Mouse (Mus musculus) neural tube, embryonic 13.5 days (tissue): Measurements from ENCODE around the gene Blvrb. TPM values are rescaled to one million over a fixed set of nuclear protein-coding genes. Genes with fewer than 3 reads are reported as not detected.
"Not testable (repeated sequence)": the region's sequence is repeated elsewhere in the genome, so short reads cannot be mapped to it uniquely, and the experiment has no call there.

Source experiments
- ATAC-seq: fragments of 200-750 bp; cut with Nextera tagmentation; 2 replicates; pipeline ENCODE4 v1.8.0; 2017; ENCODE audit warnings: low read depth, mild to moderate bottlenecking, moderate TSS enrichment, moderate library complexity
- H3K27ac ChIP-seq: fragments of 300-500 bp; sonication (generic); replicated peaks from 2 replicates; pipeline ENCODE4 v1.5.1; 2015; ENCODE audit warnings: moderate library complexity, mild to moderate bottlenecking, inconsistent platforms
- H3K27me3 ChIP-seq: fragments of 300-500 bp; sonication (generic); 2 replicates; pipeline ENCODE4 v1.6.1; 2015; ENCODE audit warnings: mild to moderate bottlenecking, inconsistent platforms
- H3K36me3 ChIP-seq: fragments of 300-500 bp; sonication (generic); 2 replicates; pipeline ENCODE4 v1.6.1; 2015; ENCODE audit warnings: mild to moderate bottlenecking, inconsistent platforms
- H3K4me1 ChIP-seq: fragments of 300-500 bp; sonication (generic); replicated peaks from 2 replicates; pipeline ENCODE4 v1.6.1; 2015; ENCODE audit warnings: inconsistent platforms
- H3K4me2 ChIP-seq: fragments of 300-500 bp; sonication (generic); 2 replicates; pipeline ENCODE4 v1.6.1; 2015; ENCODE audit warnings: inconsistent platforms, mild to moderate bottlenecking, moderate library complexity
- H3K4me3 ChIP-seq: fragments of 300-500 bp; sonication (generic); 2 replicates; pipeline ENCODE4 v1.5.1; 2015; ENCODE audit warnings: mild to moderate bottlenecking, inconsistent platforms
- H3K9ac ChIP-seq: fragments of 300-500 bp; sonication (generic); 2 replicates; pipeline ENCODE4 v1.6.1; 2015; ENCODE audit warnings: moderate library complexity, mild to moderate bottlenecking, inconsistent platforms
- H3K9me3 ChIP-seq: fragments of 300-500 bp; sonication (generic); 2 replicates; pipeline ENCODE4 v1.6.1; 2016; ENCODE audit warnings: inconsistent platforms
- WGBS: fragments of 180-500 bp; shearing (Covaris S2); methylation state at CpG from one replicate; pipeline ENCODE4 v1.1.7; 2015; 5-methylcytosine and 5-hydroxymethylcytosine counted together
- polyA plus RNA-seq: library from polyadenylated mRNA; unstranded; fragments of >200 nt; fragmentation: Nextera tagmentation; extraction: Ambion mirVana; gene quantifications from 2 replicates; pipeline ENCODE4 v1.2.1, GENCODE M21; 2015

Gene Blvrb
- polyA plus RNA-seq, 1 experiment from 2014 or later, result 23.3 TPM

DNA sequence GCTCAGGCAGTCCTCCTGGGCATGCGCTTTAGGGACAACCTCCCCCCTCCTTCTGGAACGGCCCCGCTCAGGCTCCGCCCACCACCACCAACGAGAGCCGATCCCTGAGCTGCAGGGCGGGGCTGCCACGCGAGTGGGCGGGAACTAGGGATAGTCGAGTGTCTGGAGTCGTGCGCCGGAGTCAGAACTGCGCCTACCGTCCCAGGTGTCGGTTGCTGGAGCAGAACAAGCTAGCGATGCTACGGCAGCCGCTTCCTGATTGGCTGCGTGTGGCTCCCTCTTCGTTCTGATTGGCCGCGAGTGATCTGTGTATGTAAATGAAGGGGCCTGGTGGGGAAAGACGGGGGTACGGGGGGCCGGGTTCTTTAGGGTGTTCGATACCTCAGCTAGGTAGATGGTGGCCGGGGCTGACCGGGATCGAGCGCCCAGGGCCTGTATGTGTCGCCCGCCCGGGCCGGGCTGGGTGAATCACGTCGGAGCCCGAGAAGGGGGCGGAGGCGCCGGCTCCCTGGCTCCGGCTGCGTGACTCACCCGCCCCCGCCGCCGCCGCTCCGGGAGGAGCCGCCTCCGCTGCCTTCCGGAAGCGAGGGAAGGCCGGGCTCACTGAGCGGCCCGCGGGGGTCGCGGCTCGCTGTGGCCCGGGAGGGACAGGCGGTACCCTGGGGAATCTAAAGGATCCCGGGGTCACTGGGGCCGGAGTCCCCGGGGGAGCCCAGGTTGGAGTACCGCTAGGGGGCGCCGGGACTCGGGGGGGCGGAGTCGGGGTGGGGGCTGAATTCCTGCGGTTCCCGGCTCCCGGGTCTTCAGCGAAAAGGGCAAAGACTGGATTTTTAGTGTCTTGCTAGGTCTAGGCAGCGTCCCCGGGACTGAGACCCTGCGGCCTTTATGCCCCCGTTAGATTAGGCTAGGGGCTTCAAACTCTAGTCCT lies 39.3 kb downstream of the Blvrb start, which contains the start of gene Sertad1:
Gene Sertad1, plus strand, starts transcription at position 141 of the 928 bp plus-strand sequence.
- Histone ChIP-seq H3K4me2 (peak within 1 kb of the TSS; percentile 61), H3K9ac (peak within 1 kb of the TSS; percentile 82), H3K4me3 (peak within 1 kb of the TSS; percentile 72), H3K9me3 (no peaks in the 10 kb centered on the region), H3K27me3 (0 out of 2 replicates have a peak, but pooled peaks cover 8% of the 10 kb centered on the region), H3K4me1 (peaks cover 24% of the 10 kb centered on the region), H3K36me3 (no peaks in the 10 kb centered on the region), H3K27ac (peak within 1 kb of the TSS; percentile 93)
- ATAC-seq, result peak; percentile 98
- under 1% methylated on average over 80 of the region's 80 CpGs for WGBS

- no peak for ATAC-seq
- Histone ChIP-seq H3K27ac (peak overlapping the region; percentile 93), H3K4me3 (peak overlapping the region; percentile 72), H3K9ac (peak overlapping the region; percentile 82), H3K27me3 (0 out of 2 replicates have a peak, but pooled peaks cover 8% of the 10 kb centered on the region), H3K36me3 (no peaks in the 10 kb centered on the region), H3K9me3 (no peaks in the 10 kb centered on the region), H3K4me2 (peak overlapping the region; percentile 61), H3K4me1 (peaks cover 24% of the 10 kb centered on the region)
- 1% methylated on average over 13 of the region's 13 CpGs for WGBS
These were observed 40.0 kb downstream of the Blvrb start for GRCm38 (mm10) chr7:27487740-27488268.

GRCm38 (mm10) chr7:27489270-27489869 lies 41.6 kb downstream of the Blvrb start:
- H3K4me2 ChIP-seq, result no peak overlapping the region
- no peak overlapping the region for H3K4me3 ChIP-seq
- H3K27me3 ChIP-seq, result 0 out of 2 replicates have a peak, but pooled peaks cover 8% of the 10 kb centered on the region
- H3K27ac ChIP-seq, result no peak overlapping the region
- no peaks in the 10 kb centered on the region for H3K36me3 ChIP-seq
- H3K9me3 ChIP-seq, result no peaks in the 10 kb centered on the region
- peaks cover 24% of the 10 kb centered on the region for H3K4me1 ChIP-seq
- ATAC-seq, result no peak
- WGBS, result 91% methylated on average over 25 of the region's 25 CpGs
- no peak overlapping the region for H3K9ac ChIP-seq

DNA sequence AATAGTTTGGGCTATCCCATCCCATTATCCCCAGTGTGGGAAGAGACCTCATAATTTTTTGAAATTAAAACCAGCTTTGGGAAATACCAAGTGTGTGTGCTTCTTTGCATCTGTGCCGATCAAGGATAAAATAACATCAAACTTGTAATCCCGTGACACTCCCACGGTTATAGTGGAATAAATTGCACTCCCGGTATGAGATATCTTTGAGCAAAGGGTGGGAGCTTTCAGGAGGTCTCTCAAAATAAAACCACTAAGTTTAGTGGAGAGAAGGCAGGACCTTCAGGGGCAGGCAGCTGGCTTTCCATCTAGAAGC lies 42.4 kb downstream of the Blvrb start:
- Histone ChIP-seq H3K4me3 (peak overlapping the region; percentile 30), H3K36me3 (no peaks in the 10 kb centered on the region), H3K9me3 (no peaks in the 10 kb centered on the region), H3K4me2 (peak overlapping the region; percentile 54), H3K27me3 (0 out of 2 replicates have a peak, but pooled peaks cover 7% of the 10 kb centered on the region), H3K4me1 (peaks cover 24% of the 10 kb centered on the region), H3K27ac (peak overlapping the region; percentile 64), H3K9ac (peak overlapping the region; percentile 67)
- ATAC-seq, result no peak
- 39% methylated on average over 4 of the region's 4 CpGs for WGBS

DNA sequence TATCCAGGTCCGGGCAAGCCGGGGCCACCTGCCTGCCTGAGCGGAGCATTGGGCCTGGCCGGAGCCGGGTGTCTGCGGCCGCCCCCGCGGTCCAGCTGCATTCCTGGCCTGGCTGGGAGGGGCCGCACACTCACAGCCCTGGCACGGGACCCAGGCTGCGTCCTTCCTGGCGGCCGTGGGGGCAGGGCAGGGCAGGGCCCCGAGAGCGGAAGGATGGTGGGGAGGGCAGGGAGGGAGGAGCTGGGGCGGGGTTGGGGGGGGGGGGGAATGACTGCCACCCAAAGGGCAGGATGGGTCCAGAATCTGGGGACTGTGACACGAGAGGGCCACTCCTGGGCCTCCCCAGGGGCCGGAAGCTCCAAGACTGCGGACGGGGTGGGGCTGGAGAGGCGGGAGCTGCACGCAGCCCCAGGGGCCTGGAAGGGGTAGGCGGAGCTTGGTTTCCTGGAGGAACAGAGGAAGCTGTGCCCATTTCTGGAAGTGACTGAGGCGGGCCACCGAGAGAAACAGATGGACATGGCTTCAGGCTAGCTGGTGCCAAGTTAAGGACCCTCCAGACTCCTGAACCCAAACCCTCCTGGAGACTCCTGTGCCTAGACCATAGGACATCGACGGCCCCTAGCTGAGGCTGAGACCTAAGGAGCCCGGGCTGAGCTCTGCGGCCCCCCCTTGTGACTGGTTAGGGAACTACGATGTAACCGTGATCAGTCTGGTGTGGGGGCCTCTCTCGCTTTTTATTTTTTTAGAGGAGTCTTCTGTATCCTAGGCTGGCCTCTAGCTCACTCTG lies 43.0 kb downstream of the Blvrb start:
- ATAC-seq, result no peak
- peaks cover 24% of the 10 kb centered on the region for H3K4me1 ChIP-seq
- no peaks in the 10 kb centered on the region for H3K9me3 ChIP-seq
- peak overlapping the region; percentile 54 for H3K4me2 ChIP-seq
- 0 out of 2 replicates have a peak, but pooled peaks cover 4% of the 10 kb centered on the region for H3K27me3 ChIP-seq
- H3K9ac ChIP-seq, result peak overlapping the region; percentile 67
- no peaks in the 10 kb centered on the region for H3K36me3 ChIP-seq
- H3K4me3 ChIP-seq, result peak overlapping the region; percentile 30
- peak overlapping the region; percentile 64 for H3K27ac ChIP-seq
- under 1% methylated on average over 32 of the region's 33 CpGs for WGBS

DNA sequence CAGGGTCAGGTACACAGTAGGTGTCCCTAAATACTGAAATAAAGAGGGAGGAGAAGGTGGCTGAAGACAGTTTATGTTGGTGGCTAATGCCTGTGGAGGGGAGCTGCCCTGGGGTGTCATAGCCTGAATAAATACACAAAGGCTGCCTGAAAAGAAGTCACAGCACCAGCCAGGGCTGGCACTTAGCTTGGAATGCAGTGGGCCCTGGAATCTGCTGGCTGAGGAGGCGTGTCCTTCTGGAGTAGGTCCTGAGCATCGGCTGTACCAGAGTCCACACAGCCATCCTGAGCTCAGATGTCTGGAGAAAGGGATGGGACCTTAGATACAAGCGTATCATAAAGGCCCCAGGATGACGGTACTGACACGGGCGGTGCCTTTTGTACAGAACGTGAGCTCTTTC lies 44.1 kb downstream of the Blvrb start:
- Histone ChIP-seq H3K27ac (no peak overlapping the region), H3K27me3 (0 out of 2 replicates have a peak, but pooled peaks cover 4% of the 10 kb centered on the region), H3K4me1 (peaks cover 20% of the 10 kb centered on the region), H3K9ac (peak overlapping the region; percentile 17; the same call in 1 of the 2 replicates), H3K4me3 (no peak overlapping the region), H3K9me3 (no peaks in the 10 kb centered on the region), H3K4me2 (no peak overlapping the region), H3K36me3 (no peaks in the 10 kb centered on the region)
- 74% methylated on average over 7 of the region's 7 CpGs for WGBS
- ATAC-seq, result no peak

GRCm38 (mm10) chr7:27493022-27493421 lies 45.2 kb downstream of the Blvrb start:
- Histone ChIP-seq H3K9me3 (no peaks in the 10 kb centered on the region), H3K36me3 (no peaks in the 10 kb centered on the region), H3K27me3 (0 out of 2 replicates have a peak, but pooled peaks cover 4% of the 10 kb centered on the region), H3K9ac (no peak overlapping the region), H3K4me1 (peaks cover 13% of the 10 kb centered on the region), H3K27ac (no peak overlapping the region), H3K4me2 (no peak overlapping the region), H3K4me3 (no peak overlapping the region)
- no peak for ATAC-seq
- 73% methylated on average over 3 of the region's 3 CpGs for WGBS

DNA sequence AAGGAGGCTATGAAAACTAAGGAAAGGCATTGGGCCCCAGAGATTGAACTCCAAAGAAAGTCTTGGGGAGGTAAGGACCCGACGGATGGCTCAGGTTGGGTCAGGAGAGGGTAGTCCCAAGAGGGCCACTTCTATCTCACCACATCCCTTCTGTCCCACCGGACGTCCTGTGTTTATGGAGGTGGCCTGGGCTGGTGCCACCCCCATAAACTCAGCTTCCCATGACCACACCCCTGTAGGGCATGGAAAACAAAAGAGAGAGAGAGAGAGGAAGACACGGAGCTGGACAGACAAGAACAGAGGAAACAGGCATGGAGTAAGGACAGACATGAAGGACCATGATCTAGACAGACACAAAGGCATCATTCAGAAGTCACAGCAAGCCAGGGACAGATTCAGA lies 45.7 kb downstream of the Blvrb start:
- H3K36me3 ChIP-seq, result no peaks in the 10 kb centered on the region
- H3K4me2 ChIP-seq, result no peak overlapping the region
- H3K27ac ChIP-seq, result no peak overlapping the region
- no peaks in the 10 kb centered on the region for H3K9me3 ChIP-seq
- H3K9ac ChIP-seq, result no peak overlapping the region
- H3K4me3 ChIP-seq, result no peak overlapping the region
- H3K4me1 ChIP-seq, result peaks cover 9% of the 10 kb centered on the region
- 81% methylated on average over 5 of the region's 5 CpGs for WGBS
- H3K27me3 ChIP-seq, result 0 out of 2 replicates have a peak, but pooled peaks cover 4% of the 10 kb centered on the region
- ATAC-seq, result no peak

- ATAC-seq, H3K9ac ChIP-seq, H3K4me2 ChIP-seq, H3K27me3 ChIP-seq, H3K36me3 ChIP-seq, H3K9me3 ChIP-seq, H3K4me1 ChIP-seq, H3K27ac ChIP-seq, H3K4me3 ChIP-seq: not testable (repeated sequence)
- 87% methylated on average over 9 of the region's 9 CpGs for WGBS
These were observed 47.0 kb downstream of the Blvrb start for GRCm38 (mm10) chr7:27494659-27495367.

- H3K27ac ChIP-seq, result no peak within 1 kb of the TSS
- H3K9ac ChIP-seq, result no peak within 1 kb of the TSS
- no peaks in the 10 kb centered on the region for H3K9me3 ChIP-seq
- WGBS, result 47% methylated on average over 3 of the region's 3 CpGs
- no peak within 1 kb of the TSS for H3K4me2 ChIP-seq
- no peaks in the 10 kb centered on the region for H3K27me3 ChIP-seq
- ATAC-seq, result no peak
- no peak within 1 kb of the TSS for H3K4me3 ChIP-seq
- H3K4me1 ChIP-seq, result no peaks in the 10 kb centered on the region
- H3K36me3 ChIP-seq, result no peaks in the 10 kb centered on the region
These were observed 51.3 kb downstream of the Blvrb start, which contains the start of gene Prx for GRCm38 (mm10) chr7:27499036-27499435. Gene Prx, plus strand, starts transcription at chr7:27499324.

GRCm38 (mm10) chr7:27501620-27502019 lies 53.8 kb downstream of the Blvrb start:
- no peaks in the 10 kb centered on the region for H3K36me3 ChIP-seq
- H3K27ac ChIP-seq, result no peak overlapping the region
- H3K27me3 ChIP-seq, result no peaks in the 10 kb centered on the region
- 69% methylated on average over 4 of the region's 4 CpGs for WGBS
- H3K4me3 ChIP-seq, result no peak overlapping the region
- peaks cover 3% of the 10 kb centered on the region; the same call in 1 of the 2 replicates for H3K4me1 ChIP-seq
- H3K4me2 ChIP-seq, result no peak overlapping the region
- H3K9me3 ChIP-seq, result no peaks in the 10 kb centered on the region
- no peak for ATAC-seq
- H3K9ac ChIP-seq, result no peak overlapping the region
